Mouse (Mus musculus) embryonic facial prominence, embryonic 11.5 days (tissue): ENCODE measurements around the gene Hcls1. TPM values are rescaled to one million over a fixed set of nuclear protein-coding genes. Genes with fewer than 3 reads are reported as not detected.

Experiments
- ATAC-seq: fragments of 200-750 bp; cut with Nextera tagmentation; replicated peaks from 2 replicates; pipeline ENCODE4 v1.8.0; 2017; ENCODE audit warnings: low read depth; ENCODE audit not compliant: insufficient number of reproducible peaks, low FRiP score, low TSS enrichment
- DNase-seq: peaks from one replicate; pipeline ENCODE4 v3.0.0-alpha.2; 2015; ENCODE audit warnings: low spot score
- H3K27ac ChIP-seq: fragments of 300-500 bp; sonication (generic); replicated peaks from 2 replicates; pipeline ENCODE4 v1.5.1; 2014; ENCODE audit warnings: mild to moderate bottlenecking, low read depth, low read length, control low read depth
- H3K27me3 ChIP-seq: fragments of 300-500 bp; sonication (generic); 2 replicates; pipeline ENCODE4 v1.6.1; 2014; ENCODE audit warnings: mild to moderate bottlenecking, low read length, moderate library complexity, mixed read lengths; ENCODE audit not compliant: control insufficient read depth, insufficient read depth
- H3K36me3 ChIP-seq: fragments of 300-500 bp; sonication (generic); replicated peaks from 2 replicates; pipeline ENCODE4 v1.6.1; 2014; ENCODE audit warnings: low read depth, mild to moderate bottlenecking, low read length, moderate library complexity, mixed read lengths; ENCODE audit not compliant: control insufficient read depth, insufficient read depth
- H3K4me1 ChIP-seq: fragments of 300-500 bp; sonication (generic); 2 replicates; pipeline ENCODE4 v1.6.1; 2014; ENCODE audit warnings: low read length, mixed read lengths; ENCODE audit not compliant: control insufficient read depth, insufficient read depth
- H3K4me2 ChIP-seq: fragments of 300-500 bp; sonication (generic); 2 replicates; pipeline ENCODE4 v1.6.1; 2014; ENCODE audit warnings: low read depth, mild to moderate bottlenecking, control low read depth, low read length, moderate library complexity
- H3K4me3 ChIP-seq: fragments of 300-500 bp; sonication (generic); 2 replicates; pipeline ENCODE4 v1.5.1; 2014; ENCODE audit warnings: low read depth, low read length, control low read depth
- H3K9ac ChIP-seq: fragments of 300-500 bp; sonication (generic); replicated peaks from 2 replicates; pipeline ENCODE4 v1.6.1; 2014; ENCODE audit warnings: mild to moderate bottlenecking, control low read depth, low read length
- H3K9me3 ChIP-seq: fragments of 300-500 bp; sonication (generic); replicated peaks from 2 replicates; pipeline ENCODE4 v1.6.1; 2016; ENCODE audit warnings: mild to moderate bottlenecking, low read length, inconsistent platforms, mixed read lengths; ENCODE audit not compliant: control insufficient read depth
- WGBS: fragments of 180-500 bp; shearing (Covaris S2); extraction: QIAGEN DNeasy Blood & Tissue Kit; methylation state at CpG from one replicate; pipeline ENCODE4 v1.1.7; 2014; 5-methylcytosine and 5-hydroxymethylcytosine counted together
- polyA plus RNA-seq: library from polyadenylated mRNA; unstranded; fragments of >200 nt; fragmentation: Nextera tagmentation; extraction: Ambion mirVana; gene quantifications from 2 replicates; pipeline ENCODE4 v1.2.1, GENCODE M21; 2014

The Hcls1 gene
- polyA plus RNA-seq, 1 experiment from 2014 or later = 1.4 TPM

DNA sequence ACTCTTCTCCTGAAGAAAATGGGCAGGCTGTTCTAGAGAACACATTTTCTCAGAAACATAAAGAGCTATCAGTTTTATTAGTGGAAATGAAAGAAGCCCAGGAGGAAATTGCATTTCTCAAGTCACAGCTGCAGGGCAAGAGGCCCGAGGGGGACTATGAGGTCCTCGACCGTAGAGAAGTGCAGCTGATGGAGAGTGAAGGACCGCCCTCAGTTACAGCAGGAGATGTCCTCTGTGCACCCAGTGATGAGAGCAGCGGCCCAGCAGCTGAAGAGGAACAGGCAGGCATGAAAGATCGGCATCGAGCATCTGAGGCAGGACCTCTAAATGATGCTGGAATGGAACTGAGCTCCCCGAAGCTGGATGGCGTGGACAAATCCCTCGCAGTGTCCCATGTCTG lies 22.9 kb upstream of the Hcls1 start:
- Histone ChIP-seq H3K4me1 (no peaks in the 10 kb centered on the region), H3K27ac (no peak overlapping the region), H3K4me2 (no peak overlapping the region), H3K9ac (no peak overlapping the region), H3K9me3 (no peaks in the 10 kb centered on the region), H3K4me3 (no peak overlapping the region), H3K36me3 (no peaks in the 10 kb centered on the region; the same call in 1 of the 2 replicates), H3K27me3 (no peaks in the 10 kb centered on the region)
- WGBS = 90% methylated on average over 10 of the region's 10 CpGs
- ATAC-seq (no peak), DNase-seq (no peak)

DNA sequence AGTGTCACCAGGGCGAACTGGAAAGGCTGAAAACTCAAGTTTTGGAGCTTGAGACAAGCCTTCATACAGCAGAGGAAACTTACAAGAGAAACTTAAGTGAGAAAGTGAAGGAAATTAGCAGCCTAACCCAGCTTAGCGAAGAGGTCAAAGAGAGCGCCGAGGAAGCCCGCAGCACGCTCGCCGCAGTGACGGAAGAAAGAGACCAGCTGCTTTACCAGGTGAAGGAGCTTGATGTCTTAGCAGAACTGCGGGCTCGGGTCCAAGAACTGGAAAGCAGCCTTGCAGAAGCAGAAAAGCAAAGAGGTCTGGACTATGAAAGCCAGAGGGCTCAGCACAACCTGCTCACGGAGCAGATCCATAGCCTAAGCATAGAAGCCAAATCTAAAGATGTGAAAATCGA lies 22.5 kb upstream of the Hcls1 start:
- no peaks in the 10 kb centered on the region for H3K4me1 ChIP-seq
- DNase-seq = no peak
- H3K27ac ChIP-seq = no peak overlapping the region
- no peak overlapping the region for H3K9ac ChIP-seq
- WGBS = 90% methylated on average over 13 of the region's 13 CpGs
- H3K9me3 ChIP-seq = no peaks in the 10 kb centered on the region
- H3K27me3 ChIP-seq = no peaks in the 10 kb centered on the region
- H3K4me3 ChIP-seq = no peak overlapping the region
- ATAC-seq = no peak
- H3K36me3 ChIP-seq = no peaks in the 10 kb centered on the region; the same call in 1 of the 2 replicates
- H3K4me2 ChIP-seq = no peak overlapping the region

DNA sequence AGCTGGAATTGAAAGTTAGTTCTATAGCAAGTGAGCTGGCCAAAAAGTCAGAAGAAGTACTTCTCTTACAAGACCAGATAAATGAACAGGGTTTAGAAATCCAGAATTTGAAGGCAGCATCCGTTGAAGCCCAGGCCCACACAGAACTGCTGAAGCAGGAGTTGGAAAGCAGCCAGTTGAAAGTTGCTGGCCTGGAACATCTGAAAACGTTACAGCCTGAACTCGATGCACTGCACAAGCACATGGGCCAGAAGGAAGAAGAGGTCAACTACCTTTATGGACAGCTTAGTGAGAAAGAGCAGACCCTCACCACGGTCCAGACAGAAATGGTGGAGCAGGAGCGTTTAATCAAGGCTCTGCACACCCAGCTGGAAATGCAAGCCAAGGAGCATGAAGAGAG lies 20.6 kb upstream of the Hcls1 start:
- Histone ChIP-seq H3K4me2 (no peak overlapping the region), H3K9me3 (no peaks in the 10 kb centered on the region), H3K27me3 (no peaks in the 10 kb centered on the region), H3K36me3 (peaks cover 3% of the 10 kb centered on the region), H3K9ac (no peak overlapping the region), H3K4me3 (no peak overlapping the region), H3K27ac (no peak overlapping the region), H3K4me1 (no peaks in the 10 kb centered on the region)
- DNase-seq (no peak), ATAC-seq (no peak)
- WGBS = 92% methylated on average over 5 of the region's 5 CpGs

DNA sequence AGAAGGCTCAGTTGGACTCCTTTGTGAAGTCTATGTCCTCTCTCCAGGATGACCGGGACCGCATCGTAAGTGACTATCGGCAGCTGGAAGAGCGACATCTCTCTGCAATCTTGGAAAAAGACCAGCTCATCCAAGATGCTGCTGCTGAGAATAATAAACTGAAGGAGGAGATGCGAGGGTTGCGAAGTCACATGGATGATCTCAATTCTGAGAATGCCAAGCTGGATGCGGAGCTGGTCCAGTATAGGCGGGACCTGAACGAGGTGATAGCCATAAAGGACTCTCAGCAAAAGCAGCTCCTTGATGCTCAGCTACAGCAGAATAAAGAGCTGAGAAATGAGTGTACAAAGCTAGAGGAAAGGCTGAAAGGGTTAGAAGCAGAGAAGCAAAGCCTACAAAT lies 16.3 kb upstream of the Hcls1 start:
- 95% methylated on average over 10 of the region's 10 CpGs for WGBS
- no peaks in the 10 kb centered on the region for H3K4me1 ChIP-seq
- H3K4me2 ChIP-seq = no peak overlapping the region
- H3K4me3 ChIP-seq = no peak overlapping the region
- no peak overlapping the region for H3K27ac ChIP-seq
- ATAC-seq = no peak
- H3K9me3 ChIP-seq = no peaks in the 10 kb centered on the region
- H3K36me3 ChIP-seq = peaks cover 3% of the 10 kb centered on the region
- DNase-seq = no peak
- H3K27me3 ChIP-seq = no peaks in the 10 kb centered on the region
- H3K9ac ChIP-seq = no peak overlapping the region

DNA sequence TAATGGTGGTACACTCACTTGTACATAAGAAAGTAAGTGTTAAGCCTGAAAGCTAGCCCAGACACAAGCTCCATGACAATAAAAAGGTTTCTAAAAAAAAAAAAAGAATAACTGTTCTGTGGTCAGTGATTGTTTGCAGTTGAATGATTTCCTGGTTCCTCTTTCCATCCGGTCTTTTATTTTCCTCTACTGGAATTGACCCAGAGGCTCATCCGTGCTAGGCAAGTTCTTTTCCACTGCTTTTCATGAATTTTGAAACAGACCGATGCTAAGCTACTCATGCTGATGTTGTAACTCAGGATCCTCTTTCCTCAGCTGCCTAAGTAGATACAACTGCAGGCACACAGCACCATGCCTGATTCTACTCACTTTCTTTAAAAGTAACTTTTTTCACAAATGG lies 14.4 kb upstream of the Hcls1 start:
- Histone ChIP-seq H3K9me3 (no peaks in the 10 kb centered on the region), H3K9ac (no peak overlapping the region), H3K36me3 (peaks cover 3% of the 10 kb centered on the region; the same call in 1 of the 2 replicates), H3K27me3 (no peaks in the 10 kb centered on the region), H3K4me2 (no peak overlapping the region), H3K4me3 (no peak overlapping the region), H3K4me1 (no peaks in the 10 kb centered on the region), H3K27ac (no peak overlapping the region)
- ATAC-seq = no peak
- no peak for DNase-seq
- WGBS = 97% methylated on average over 3 of the region's 3 CpGs

DNA sequence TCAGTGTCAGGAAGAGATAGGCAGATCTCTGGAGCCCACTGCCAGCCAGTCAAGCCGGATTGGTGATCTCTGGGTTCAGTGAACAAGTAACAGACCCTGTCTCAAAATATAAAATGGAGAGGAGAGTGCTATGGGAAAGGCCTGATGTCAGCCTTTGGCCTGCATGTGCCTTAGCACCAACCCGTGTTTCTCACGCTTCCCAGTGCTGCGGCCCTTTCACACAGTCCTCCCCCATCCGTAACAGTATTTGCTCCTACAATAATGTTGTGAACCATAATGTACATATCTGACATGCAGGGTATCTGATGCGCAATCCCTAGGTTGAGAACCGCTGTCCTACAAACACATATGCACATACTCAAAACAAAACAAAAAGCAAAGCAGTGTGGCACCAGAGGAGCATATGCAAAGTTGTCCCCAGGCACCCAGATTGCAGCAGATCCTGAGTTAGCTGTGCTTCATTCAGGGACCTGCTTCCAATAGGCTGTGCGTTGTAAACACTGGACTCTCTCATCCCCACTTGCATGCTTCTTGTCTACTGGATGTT lies 13.6 kb upstream of the Hcls1 start:
- H3K27me3 ChIP-seq = no peaks in the 10 kb centered on the region
- ATAC-seq = no peak
- no peak for DNase-seq
- peaks cover 3% of the 10 kb centered on the region; the same call in 1 of the 2 replicates for H3K36me3 ChIP-seq
- H3K4me3 ChIP-seq = no peak overlapping the region
- H3K27ac ChIP-seq = no peak overlapping the region
- H3K4me2 ChIP-seq = no peak overlapping the region
- no peaks in the 10 kb centered on the region for H3K4me1 ChIP-seq
- H3K9me3 ChIP-seq = no peaks in the 10 kb centered on the region
- H3K9ac ChIP-seq = no peak overlapping the region
- WGBS = 91% methylated on average over 8 of the region's 8 CpGs

DNA sequence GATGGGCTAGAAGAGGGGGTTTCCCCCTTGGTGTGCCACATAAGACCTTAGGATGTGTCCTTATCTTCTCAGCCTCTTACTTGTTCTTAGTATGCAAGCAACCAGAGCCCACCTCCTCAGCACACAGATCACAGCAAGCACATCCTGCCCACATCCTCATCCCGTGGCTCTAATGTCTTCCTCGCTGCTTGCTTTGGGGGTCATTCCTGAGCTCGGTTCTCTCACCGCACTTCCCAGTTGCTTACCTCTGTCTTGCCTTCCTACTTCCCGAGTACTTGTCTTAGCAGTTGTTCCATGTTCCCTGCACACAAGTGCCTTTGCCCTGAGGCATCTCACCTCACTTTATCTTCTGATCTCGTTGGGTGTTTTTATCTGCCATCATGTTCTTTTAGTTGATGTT lies 12.8 kb upstream of the Hcls1 start:
- peaks cover 3% of the 10 kb centered on the region; the same call in 1 of the 2 replicates for H3K36me3 ChIP-seq
- H3K4me3 ChIP-seq = no peak overlapping the region
- H3K4me2 ChIP-seq = no peak overlapping the region
- ATAC-seq (no peak), DNase-seq (no peak)
- H3K9me3 ChIP-seq = no peaks in the 10 kb centered on the region
- no peaks in the 10 kb centered on the region for H3K4me1 ChIP-seq
- no peak overlapping the region for H3K9ac ChIP-seq
- H3K27me3 ChIP-seq = no peaks in the 10 kb centered on the region
- no peak overlapping the region for H3K27ac ChIP-seq
- 92% methylated on average over 6 of the region's 6 CpGs for WGBS

DNA sequence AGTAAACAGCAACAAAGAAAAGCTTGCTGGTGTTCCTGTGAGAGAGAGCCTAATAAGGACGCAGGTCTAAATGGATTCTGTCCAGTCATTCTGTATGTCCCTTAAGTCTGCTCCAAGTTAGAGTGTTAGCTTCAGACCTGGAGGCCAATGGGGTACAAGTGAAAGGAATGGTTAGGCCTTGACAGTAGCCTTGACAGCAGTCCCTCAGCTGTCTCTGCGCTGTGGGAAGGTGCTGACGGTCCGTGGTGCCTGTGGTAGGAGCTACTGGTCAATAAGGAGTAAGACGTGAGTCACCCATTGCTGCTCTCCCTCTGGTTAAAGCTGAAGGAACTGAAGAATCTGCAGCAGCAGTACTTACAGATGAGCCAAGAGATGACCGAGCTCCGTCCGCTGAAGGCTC lies 10.5 kb upstream of the Hcls1 start:
- no peaks in the 10 kb centered on the region for H3K9me3 ChIP-seq
- WGBS = 93% methylated on average over 8 of the region's 8 CpGs
- no peak overlapping the region for H3K27ac ChIP-seq
- ATAC-seq (no peak), DNase-seq (no peak)
- H3K4me2 ChIP-seq = no peak overlapping the region
- no peaks in the 10 kb centered on the region for H3K27me3 ChIP-seq
- no peaks in the 10 kb centered on the region for H3K4me1 ChIP-seq
- H3K36me3 ChIP-seq = peaks cover 6% of the 10 kb centered on the region
- no peak overlapping the region for H3K9ac ChIP-seq
- H3K4me3 ChIP-seq = no peak overlapping the region
